Mouse (Mus musculus): ENCODE results near the gene Mfng. TPM values are rescaled to one million over a fixed set of nuclear protein-coding genes. Genes with fewer than 3 reads are reported as not detected.

Mfng gene
- polyA plus RNA-seq, 1 experiment from 2014 or later = 138 TPM

DNA sequence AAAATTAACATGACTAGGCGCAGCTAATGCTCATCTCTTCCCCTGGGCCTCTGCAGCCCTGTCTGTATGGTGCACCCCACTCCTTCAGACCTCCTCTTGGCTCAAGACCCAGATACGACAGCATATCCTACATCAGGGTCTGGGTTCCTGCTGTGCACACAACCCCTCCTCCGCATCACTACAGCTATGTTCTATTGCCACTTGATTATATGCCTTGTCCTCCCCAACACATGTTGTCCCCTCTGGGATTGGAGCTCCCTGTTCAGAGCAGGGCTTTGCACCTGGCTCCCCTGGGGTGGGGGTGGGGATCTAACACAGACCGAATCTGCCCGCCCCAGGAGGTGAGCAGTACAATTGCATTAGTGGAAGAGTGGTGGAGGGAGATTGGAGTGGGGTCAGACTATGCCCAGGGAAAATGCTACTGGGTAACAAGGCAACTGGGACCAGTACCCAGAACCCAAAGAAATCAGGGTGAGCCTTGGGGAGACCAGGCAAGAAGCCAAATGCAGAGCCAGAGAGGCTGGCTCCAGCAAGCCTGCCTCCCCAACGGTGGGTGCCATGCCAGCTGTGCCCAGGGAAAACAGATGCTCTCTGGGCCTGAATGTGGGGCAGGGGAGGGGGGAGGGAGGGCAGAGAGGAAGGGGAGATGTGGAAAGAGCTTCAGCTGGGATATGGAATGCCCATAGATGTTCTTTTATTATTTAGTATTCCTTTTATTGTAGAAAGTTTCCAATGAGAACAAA, 22.5 kb downstream of the Mfng start:
- no peaks in the 10 kb centered on the region for H3K27me3 ChIP-seq
- H3K4me1 ChIP-seq = peaks cover 39% of the 10 kb centered on the region
- ATAC-seq = peak; percentile 68
- H3K9ac ChIP-seq = no peak overlapping the region
- no peak overlapping the region for H3K4me2 ChIP-seq
- peaks cover 8% of the 10 kb centered on the region for H3K36me3 ChIP-seq (ENCODE audit: poor library complexity, severe bottlenecking)
- H3K4me3 ChIP-seq = no peak overlapping the region
- WGBS = 44% methylated on average over 6 of the region's 6 CpGs
- no peaks in the 10 kb centered on the region for H3K9me3 ChIP-seq (replicated peaks)
- peak overlapping the region; percentile 71 for H3K27ac ChIP-seq

DNA sequence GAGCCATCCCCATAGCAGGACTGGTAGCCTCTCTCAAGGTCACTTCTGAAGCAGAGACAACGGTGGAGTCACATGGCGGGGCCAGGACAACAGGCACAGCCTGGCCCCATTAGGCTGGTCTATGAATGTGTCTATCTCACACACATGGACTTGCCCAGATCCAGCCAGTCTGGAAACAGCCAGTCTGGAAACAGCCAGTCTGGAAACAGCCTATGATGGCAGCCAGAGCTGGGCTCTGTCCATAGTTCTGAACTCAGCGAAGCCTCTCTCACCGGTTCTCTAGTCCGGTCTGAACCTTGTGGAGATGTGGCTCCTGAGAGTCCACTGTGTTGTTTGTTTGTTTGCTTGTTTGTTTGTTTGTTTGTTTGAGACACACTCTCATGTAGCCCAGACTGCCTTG, 23.4 kb downstream of the Mfng start:
- Histone ChIP-seq H3K9ac (no peak overlapping the region), H3K9me3 (replicated peaks) (no peaks in the 10 kb centered on the region), H3K27me3 (no peaks in the 10 kb centered on the region), H3K4me3 (no peak overlapping the region), H3K36me3 (ENCODE audit: poor library complexity, severe bottlenecking) (peaks cover 5% of the 10 kb centered on the region; the same call in 1 of the 2 replicates), H3K4me1 (peaks cover 33% of the 10 kb centered on the region), H3K27ac (peak overlapping the region; percentile 71; the same call in 1 of the 2 replicates), H3K4me2 (no peak overlapping the region)
- WGBS = 59% methylated on average over 5 of the region's 5 CpGs
- peak; percentile 31; the same call in 1 of the 2 replicates for ATAC-seq

DNA sequence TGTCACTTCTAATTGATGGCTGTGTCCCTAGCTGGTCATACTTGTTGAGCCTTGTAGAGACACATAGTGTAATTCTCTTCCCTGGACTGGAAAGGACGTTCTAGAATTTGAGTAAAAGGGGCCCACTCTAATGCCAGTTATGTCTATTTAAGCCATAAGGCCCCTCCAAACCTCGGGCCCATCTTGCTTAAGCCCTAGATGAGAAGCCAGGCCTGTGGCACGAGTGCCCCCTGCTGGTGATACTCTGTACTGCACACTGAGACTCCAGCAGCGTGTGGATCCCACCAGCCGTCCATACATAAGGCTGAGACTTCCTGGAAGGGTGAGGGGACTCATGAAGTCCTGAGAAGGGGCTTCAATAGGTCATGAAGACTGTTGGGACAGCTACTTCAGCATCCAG, 29.1 kb downstream of the Mfng start:
- Histone ChIP-seq H3K27ac (peak overlapping the region; percentile 54; the same call in 1 of the 2 replicates), H3K4me1 (peaks cover 10% of the 10 kb centered on the region), H3K4me2 (no peak overlapping the region), H3K27me3 (no peaks in the 10 kb centered on the region), H3K9me3 (replicated peaks) (no peaks in the 10 kb centered on the region), H3K4me3 (no peak overlapping the region), H3K9ac (no peak overlapping the region), H3K36me3 (ENCODE audit: poor library complexity, severe bottlenecking) (0 out of 2 replicates have a peak, but pooled peaks cover 5% of the 10 kb centered on the region)
- peak; percentile 58 for ATAC-seq
- 2% methylated on average over 5 of the region's 5 CpGs for WGBS

DNA sequence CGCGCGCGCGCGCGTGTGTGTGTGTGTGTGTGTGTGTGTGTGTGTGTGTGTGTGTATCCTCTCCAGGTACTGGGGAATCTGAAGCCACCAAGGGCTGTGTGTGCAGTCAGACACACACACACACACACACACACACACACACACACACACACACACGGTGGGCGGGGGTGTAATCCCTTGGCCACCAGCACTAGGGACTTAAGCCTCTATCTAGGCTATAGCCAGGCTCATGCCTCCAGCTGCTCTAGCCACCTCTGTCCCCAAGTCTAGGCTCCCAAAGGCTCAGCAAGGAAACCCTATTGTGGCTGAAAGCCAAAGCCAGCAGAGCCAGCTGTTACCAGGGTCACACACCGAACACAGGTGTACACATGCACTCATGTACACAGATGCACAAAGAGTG, 30.4 kb downstream of the Mfng start:
- Histone ChIP-seq H3K4me3 (no peak overlapping the region), H3K9ac (no peak overlapping the region), H3K4me2 (no peak overlapping the region), H3K27me3 (no peaks in the 10 kb centered on the region), H3K4me1 (peaks cover 10% of the 10 kb centered on the region), H3K36me3 (ENCODE audit: poor library complexity, severe bottlenecking) (no peaks in the 10 kb centered on the region), H3K27ac (no peak overlapping the region), H3K9me3 (replicated peaks) (no peaks in the 10 kb centered on the region)
- 84% methylated on average over 3 of the region's 10 CpGs for WGBS
- no peak for ATAC-seq

DNA sequence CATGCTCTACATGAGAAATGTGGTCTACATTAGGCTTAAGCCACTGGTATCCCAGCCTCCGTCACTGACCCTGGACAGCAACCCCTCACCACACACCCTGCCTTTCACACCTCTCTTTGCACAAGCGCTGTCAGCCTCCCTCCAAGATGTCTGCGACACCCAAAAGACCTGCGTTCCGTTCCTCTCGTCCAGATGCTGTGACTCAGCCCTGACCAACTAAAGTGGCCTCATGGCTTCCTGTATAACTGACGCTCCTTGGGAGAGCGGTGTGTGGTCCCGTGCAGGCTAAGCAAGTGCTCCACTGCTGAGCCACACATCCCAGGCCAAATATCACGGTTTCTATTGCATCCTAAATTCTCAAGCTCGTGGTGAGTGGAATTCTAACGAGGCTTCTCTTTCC, 32.6 kb downstream of the Mfng start:
- no peaks in the 10 kb centered on the region for H3K27me3 ChIP-seq
- H3K36me3 ChIP-seq (ENCODE audit: poor library complexity, severe bottlenecking) = no peaks in the 10 kb centered on the region
- no peak for ATAC-seq
- 72% methylated on average over 12 of the region's 12 CpGs for WGBS
- H3K4me2 ChIP-seq = no peak overlapping the region
- no peak overlapping the region for H3K27ac ChIP-seq
- H3K4me3 ChIP-seq = no peak overlapping the region
- no peaks in the 10 kb centered on the region for H3K9me3 ChIP-seq (replicated peaks)
- no peak overlapping the region for H3K9ac ChIP-seq
- H3K4me1 ChIP-seq = peaks cover 30% of the 10 kb centered on the region

DNA sequence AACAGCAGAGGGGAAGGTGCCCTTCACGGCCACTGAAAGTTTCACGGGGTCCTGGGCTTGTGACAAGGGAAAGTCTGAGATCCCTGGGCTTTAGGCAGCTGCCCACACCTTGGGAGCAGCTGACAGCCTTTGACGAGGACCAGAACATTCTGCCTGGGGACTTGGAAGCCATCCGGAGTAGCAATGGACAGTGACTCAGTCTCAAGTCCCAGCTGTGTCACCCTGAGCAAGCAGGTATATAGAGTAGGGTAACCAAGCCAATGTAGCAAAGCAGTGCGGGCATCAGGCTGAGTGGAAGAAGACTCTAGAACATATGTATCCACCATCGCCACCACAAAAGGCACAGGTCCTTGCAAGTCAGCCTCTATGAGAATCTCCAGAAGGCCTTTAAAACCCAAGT, 36.1 kb downstream of the Mfng start:
- ATAC-seq = no peak
- WGBS = 69% methylated on average over 6 of the region's 6 CpGs
- Histone ChIP-seq H3K9me3 (replicated peaks) (no peaks in the 10 kb centered on the region), H3K27me3 (no peaks in the 10 kb centered on the region), H3K9ac (0 out of 2 replicates have a peak overlapping the region, but pooled peaks have one; percentile 5), H3K4me2 (no peak overlapping the region), H3K36me3 (ENCODE audit: poor library complexity, severe bottlenecking) (no peaks in the 10 kb centered on the region), H3K27ac (peak overlapping the region; percentile 93), H3K4me1 (peaks cover 33% of the 10 kb centered on the region), H3K4me3 (no peak overlapping the region)

DNA sequence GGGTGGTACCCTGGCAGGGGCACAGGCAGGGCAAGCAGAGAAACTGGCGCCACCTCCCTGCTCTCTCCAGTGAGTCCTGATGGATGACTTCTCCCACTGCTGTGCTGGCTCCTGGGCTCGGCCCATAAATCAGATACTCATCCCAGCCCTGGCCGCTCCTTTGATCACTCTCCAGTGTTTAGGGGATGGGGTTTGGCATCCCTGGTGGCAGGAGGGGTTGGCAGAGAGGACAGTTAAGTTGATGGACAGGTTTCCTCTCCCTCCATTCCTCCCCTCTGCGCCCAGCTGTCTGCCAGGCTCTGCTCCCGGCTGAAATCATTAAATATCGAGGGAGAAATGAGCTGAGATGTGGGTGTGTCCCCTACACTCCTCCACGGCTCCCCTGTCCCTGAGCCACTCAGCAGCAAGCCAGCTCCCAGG, 36.6 kb downstream of the Mfng start:
- Histone ChIP-seq H3K4me1 (peaks cover 33% of the 10 kb centered on the region), H3K4me2 (peak overlapping the region; percentile 44), H3K27ac (peak overlapping the region; percentile 93), H3K27me3 (no peaks in the 10 kb centered on the region), H3K4me3 (no peak overlapping the region), H3K9me3 (replicated peaks) (no peaks in the 10 kb centered on the region), H3K36me3 (ENCODE audit: poor library complexity, severe bottlenecking) (no peaks in the 10 kb centered on the region), H3K9ac (peak overlapping the region; percentile 35; the same call in 1 of the 2 replicates)
- ATAC-seq = peak; percentile 52
- WGBS = 36% methylated on average over 7 of the region's 7 CpGs

DNA sequence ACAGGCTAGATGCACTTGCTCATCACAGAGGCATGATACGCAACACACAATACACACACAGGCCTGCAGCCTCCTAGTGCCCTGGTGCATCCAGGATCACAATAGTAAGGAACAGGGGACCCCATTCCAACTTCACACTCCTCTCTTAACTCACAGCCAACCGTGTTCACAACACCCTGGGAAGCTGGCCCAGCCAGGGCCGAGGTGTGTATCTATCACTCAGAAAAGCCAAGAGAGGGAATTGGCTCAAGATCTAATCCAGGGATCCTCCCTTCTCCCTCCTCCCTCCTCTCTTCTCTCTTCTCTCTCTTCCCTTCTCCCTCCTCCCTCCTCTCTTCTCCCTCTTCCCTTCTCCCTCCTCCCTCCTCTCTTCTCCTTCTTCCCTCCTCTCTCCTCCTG, 37.1 kb downstream of the Mfng start:
- H3K27me3 ChIP-seq = no peaks in the 10 kb centered on the region
- H3K9me3 ChIP-seq (replicated peaks) = no peaks in the 10 kb centered on the region
- H3K36me3 ChIP-seq (ENCODE audit: poor library complexity, severe bottlenecking) = no peaks in the 10 kb centered on the region
- 46% methylated on average over 3 of the region's 3 CpGs for WGBS
- peak overlapping the region; percentile 93 for H3K27ac ChIP-seq
- H3K4me2 ChIP-seq = peak overlapping the region; percentile 44
- H3K4me1 ChIP-seq = peaks cover 33% of the 10 kb centered on the region
- H3K9ac ChIP-seq = peak overlapping the region; percentile 35; the same call in 1 of the 2 replicates
- ATAC-seq = no peak; the same call in 1 of the 2 replicates
- H3K4me3 ChIP-seq = no peak overlapping the region

DNA sequence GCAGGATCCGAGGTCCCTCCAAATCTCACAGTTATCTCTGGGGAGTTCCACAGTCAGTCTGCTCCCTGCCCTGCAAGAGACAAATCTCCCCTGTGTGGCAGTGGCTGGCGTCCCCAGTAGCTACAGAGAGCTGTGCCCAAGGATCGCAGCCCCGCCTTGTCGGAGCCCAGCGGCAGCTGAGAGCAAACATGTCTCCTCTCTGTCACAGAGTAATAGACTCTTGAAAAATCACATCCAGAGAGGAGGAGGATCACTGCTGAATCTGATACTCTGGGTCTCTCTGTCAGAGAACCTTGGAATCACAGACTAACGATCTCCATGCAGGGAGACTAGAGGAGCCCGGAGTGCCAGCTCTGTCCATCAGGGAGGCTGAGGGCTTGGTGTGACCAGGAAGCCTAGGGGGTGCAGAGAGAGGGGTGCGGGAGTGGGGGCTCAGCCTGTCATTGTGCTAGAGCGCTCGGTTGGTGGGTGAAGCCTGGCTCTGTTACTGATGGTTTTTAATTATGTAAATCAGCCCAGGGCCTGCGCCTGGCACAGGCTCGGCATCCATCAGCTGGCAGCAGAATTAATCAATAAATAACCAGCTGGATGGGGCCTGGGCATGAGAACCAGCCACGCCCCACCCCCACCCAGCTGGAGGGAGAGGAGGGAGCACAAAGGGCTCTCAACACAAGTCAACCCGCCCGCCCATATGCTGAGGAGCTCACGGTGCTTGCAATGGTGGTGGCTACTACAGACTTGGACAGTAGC, 37.7 kb downstream of the Mfng start:
- peak; percentile 89 for ATAC-seq
- Histone ChIP-seq H3K9ac (peak overlapping the region; percentile 54; the same call in 1 of the 2 replicates), H3K4me2 (peak overlapping the region; percentile 44), H3K4me1 (peaks cover 33% of the 10 kb centered on the region), H3K4me3 (no peak overlapping the region), H3K9me3 (replicated peaks) (no peaks in the 10 kb centered on the region), H3K27ac (peak overlapping the region; percentile 93), H3K27me3 (no peaks in the 10 kb centered on the region), H3K36me3 (ENCODE audit: poor library complexity, severe bottlenecking) (no peaks in the 10 kb centered on the region)
- WGBS = 16% methylated on average over 17 of the region's 17 CpGs

DNA sequence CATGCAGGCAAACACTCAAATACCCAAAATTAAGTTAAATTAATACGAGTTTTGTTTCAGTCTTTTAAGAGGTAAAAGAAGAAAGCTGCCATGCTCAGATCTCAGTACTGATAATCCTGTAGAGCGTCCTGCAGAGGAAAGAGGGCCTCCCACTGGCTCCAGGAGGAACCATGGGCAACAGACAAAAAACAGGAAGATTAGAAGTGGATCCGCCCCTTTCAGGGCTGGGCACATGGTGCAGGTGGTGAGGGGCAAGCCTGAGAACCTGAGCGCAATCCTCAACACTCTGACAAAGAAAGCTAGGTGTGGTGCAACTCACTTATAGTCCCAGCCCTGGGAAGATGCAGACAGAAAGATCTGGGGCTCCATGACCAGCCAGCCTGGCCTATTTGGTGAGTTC, 41.4 kb downstream of the Mfng start:
- no peaks in the 10 kb centered on the region for H3K36me3 ChIP-seq (ENCODE audit: poor library complexity, severe bottlenecking)
- no peak overlapping the region for H3K4me3 ChIP-seq
- H3K9me3 ChIP-seq (replicated peaks) = no peaks in the 10 kb centered on the region
- no peak for ATAC-seq
- H3K9ac ChIP-seq = no peak overlapping the region
- no peak overlapping the region for H3K4me2 ChIP-seq
- H3K27me3 ChIP-seq = no peaks in the 10 kb centered on the region
- 36% methylated on average over 4 of the region's 4 CpGs for WGBS
- peaks cover 25% of the 10 kb centered on the region for H3K4me1 ChIP-seq
- H3K27ac ChIP-seq = no peak overlapping the region

DNA sequence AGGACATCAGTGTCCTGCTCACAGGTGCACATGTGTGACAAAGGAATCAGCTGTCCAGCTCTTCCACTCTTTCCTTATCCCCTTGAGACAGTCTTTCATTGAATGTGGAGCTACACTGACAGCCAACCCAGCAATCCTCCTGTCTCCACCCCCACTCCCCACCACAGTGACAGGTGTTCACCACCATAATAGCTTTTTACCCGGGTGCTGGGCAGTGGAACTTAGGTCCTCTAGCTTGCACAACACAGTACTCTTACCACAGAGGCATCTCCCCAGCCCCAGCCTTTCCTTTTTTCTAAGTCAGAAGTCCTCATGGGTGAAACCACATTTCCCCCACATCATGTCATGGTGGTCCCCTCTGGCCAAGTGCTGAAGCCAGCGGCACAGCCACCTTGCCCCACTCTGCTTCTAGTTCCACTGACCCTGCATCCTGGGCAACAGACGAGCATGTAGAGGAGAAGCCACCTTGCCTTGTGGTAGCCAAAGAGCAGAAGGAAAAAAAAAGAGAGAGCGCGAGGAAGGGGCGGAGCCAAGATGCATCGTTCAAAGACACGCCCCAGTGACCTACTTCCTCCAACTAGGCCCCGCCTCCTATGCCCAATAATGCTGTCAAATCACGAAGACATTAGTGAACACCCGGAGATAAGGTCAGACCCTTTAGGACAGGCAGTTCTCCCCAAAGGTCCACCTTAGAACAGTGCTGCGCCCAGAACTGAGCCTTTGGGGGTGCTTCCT, 42.8 kb downstream of the Mfng start:
- H3K27me3 ChIP-seq = no peaks in the 10 kb centered on the region
- ATAC-seq = no peak
- H3K4me2 ChIP-seq = no peak overlapping the region
- no peak overlapping the region for H3K4me3 ChIP-seq
- no peaks in the 10 kb centered on the region for H3K36me3 ChIP-seq (ENCODE audit: poor library complexity, severe bottlenecking)
- peaks cover 11% of the 10 kb centered on the region for H3K4me1 ChIP-seq
- H3K27ac ChIP-seq = no peak overlapping the region
- no peak overlapping the region for H3K9ac ChIP-seq
- no peaks in the 10 kb centered on the region for H3K9me3 ChIP-seq (replicated peaks)
- WGBS = 89% methylated on average over 12 of the region's 12 CpGs

DNA sequence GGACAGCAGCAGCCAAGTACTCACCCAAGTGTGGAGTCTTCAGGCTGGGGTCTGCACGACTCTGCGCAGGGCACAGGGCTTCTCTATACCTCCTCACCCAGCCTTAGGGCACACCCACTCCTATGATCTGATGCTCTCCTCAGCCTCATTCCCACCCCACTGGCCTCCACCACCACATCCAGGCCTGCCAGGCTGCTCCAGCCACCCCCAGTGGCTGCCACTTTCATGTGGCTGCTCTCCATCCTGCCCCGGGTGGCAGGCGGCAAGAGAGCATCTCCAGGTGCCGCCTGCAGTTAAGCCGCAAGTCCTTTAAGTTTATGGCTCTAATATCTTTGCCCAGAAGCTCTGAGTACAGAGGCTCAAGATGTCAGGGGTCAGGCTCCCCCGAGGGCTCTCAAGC, 46.6 kb downstream of the Mfng start:
- Histone ChIP-seq H3K4me1 (no peaks in the 10 kb centered on the region), H3K27me3 (no peaks in the 10 kb centered on the region), H3K4me2 (no peak overlapping the region), H3K27ac (no peak overlapping the region), H3K9ac (no peak overlapping the region), H3K9me3 (replicated peaks) (no peaks in the 10 kb centered on the region), H3K4me3 (no peak overlapping the region), H3K36me3 (ENCODE audit: poor library complexity, severe bottlenecking) (no peaks in the 10 kb centered on the region)
- WGBS = 81% methylated on average over 7 of the region's 7 CpGs
- ATAC-seq = no peak

Data from forebrain, embryonic 13.5 days (tissue).